Mouse (Mus musculus): ENCODE measurements around the gene Ms4a6c. TPM values are rescaled to one million over a fixed set of nuclear protein-coding genes. Genes with fewer than 3 reads are reported as not detected.
"Not testable (repeated sequence)": the region's sequence is repeated elsewhere in the genome, so short reads cannot be mapped to it uniquely, and the experiment has no call there.

The Ms4a6c gene
- polyA plus RNA-seq, 1 experiment from 2014 or later, result 1.6 TPM

- ATAC-seq (ENCODE audit: low FRiP score, low read depth), result no peak
- Histone ChIP-seq H3K4me3 (no peak overlapping the region), H3K27me3 (no peaks in the 10 kb centered on the region), H3K27ac (replicated peaks) (no peak overlapping the region), H3K4me1 (replicated peaks) (no peaks in the 10 kb centered on the region), H3K36me3 (no peaks in the 10 kb centered on the region), H3K9ac (no peak overlapping the region), H3K4me2 (no peak overlapping the region), H3K9me3 (no peaks in the 10 kb centered on the region)
- 89% methylated on average over 3 of the region's 3 CpGs for WGBS
These were observed 15.2 kb downstream of the Ms4a6c start for GRCm38 (mm10) chr19:11484388-11484787.

- Histone ChIP-seq H3K27ac (replicated peaks) (no peak overlapping the region), H3K9me3 (no peaks in the 10 kb centered on the region), H3K36me3 (no peaks in the 10 kb centered on the region), H3K27me3 (no peaks in the 10 kb centered on the region), H3K4me1 (replicated peaks) (no peaks in the 10 kb centered on the region), H3K4me2 (no peak overlapping the region), H3K4me3 (no peak overlapping the region), H3K9ac (no peak overlapping the region)
- 95% methylated on average over 3 of the region's 3 CpGs for WGBS
- ATAC-seq (ENCODE audit: low FRiP score, low read depth), result no peak
These were observed 16.1 kb downstream of the Ms4a6c start for GRCm38 (mm10) chr19:11485266-11485665.

- H3K4me3 ChIP-seq, result no peak within 1 kb of the TSS
These were observed 16.6 kb downstream of the Ms4a6c start, which contains the start of gene Gm8369 for GRCm38 (mm10) chr19:11485746-11486145. Gene Gm8369, plus strand, starts transcription at chr19:11485938.

DNA sequence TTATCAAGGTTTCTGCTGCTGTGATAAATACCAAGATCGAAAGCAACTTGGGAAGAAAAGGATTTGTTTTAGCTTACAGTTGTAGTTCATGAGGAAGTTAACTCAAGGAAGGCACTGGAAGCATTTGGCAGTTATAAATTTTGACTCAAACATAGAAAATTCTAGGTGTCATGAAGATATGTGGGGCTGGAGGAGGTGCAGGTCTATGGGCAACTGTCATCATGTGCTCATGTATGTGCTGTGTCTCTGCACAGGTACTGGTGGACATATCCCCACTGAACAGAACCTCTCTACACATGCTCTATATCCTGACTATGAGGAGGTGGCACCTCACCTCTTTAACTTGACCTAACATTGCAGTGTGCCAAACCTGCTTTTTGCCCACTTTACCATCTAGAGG is 17.4 kb downstream of the Ms4a6c start:
- H3K4me1 ChIP-seq (replicated peaks), result no peaks in the 10 kb centered on the region
- 91% methylated on average over 1 of the region's 1 CpGs for WGBS
- no peak overlapping the region for H3K9ac ChIP-seq
- no peak for ATAC-seq (ENCODE audit: low FRiP score, low read depth)
- no peak overlapping the region for H3K4me2 ChIP-seq
- no peaks in the 10 kb centered on the region for H3K9me3 ChIP-seq
- H3K4me3 ChIP-seq, result no peak overlapping the region
- H3K27me3 ChIP-seq, result no peaks in the 10 kb centered on the region
- no peaks in the 10 kb centered on the region for H3K36me3 ChIP-seq
- H3K27ac ChIP-seq (replicated peaks), result no peak overlapping the region

More at GRCm38 (mm10) chr19:11485746-11486145, 16.6 kb downstream of the Ms4a6c start, which contains the start of gene Gm8369:
- no peak within 1 kb of the TSS for H3K9ac ChIP-seq
- H3K4me1 ChIP-seq (replicated peaks), result no peaks in the 10 kb centered on the region
- no peak within 1 kb of the TSS for H3K4me2 ChIP-seq
- ATAC-seq (ENCODE audit: low FRiP score, low read depth), result no peak
- H3K36me3 ChIP-seq, result no peaks in the 10 kb centered on the region
- no peaks in the 10 kb centered on the region for H3K9me3 ChIP-seq
- WGBS, result 82% methylated on average over 2 of the region's 2 CpGs
- H3K27ac ChIP-seq (replicated peaks), result no peak within 1 kb of the TSS
- H3K27me3 ChIP-seq, result no peaks in the 10 kb centered on the region

GRCm38 (mm10) chr19:11491406-11492189 is 22.4 kb downstream of the Ms4a6c start:
- 68% methylated on average over 4 of the region's 4 CpGs for WGBS
- Histone ChIP-seq H3K4me2 (no peak overlapping the region), H3K9me3 (no peaks in the 10 kb centered on the region), H3K27me3 (no peaks in the 10 kb centered on the region), H3K36me3 (no peaks in the 10 kb centered on the region), H3K4me3 (no peak overlapping the region), H3K9ac (no peak overlapping the region), H3K4me1 (replicated peaks) (no peaks in the 10 kb centered on the region), H3K27ac (replicated peaks) (no peak overlapping the region)
- no peak for ATAC-seq (ENCODE audit: low FRiP score, low read depth)

DNA sequence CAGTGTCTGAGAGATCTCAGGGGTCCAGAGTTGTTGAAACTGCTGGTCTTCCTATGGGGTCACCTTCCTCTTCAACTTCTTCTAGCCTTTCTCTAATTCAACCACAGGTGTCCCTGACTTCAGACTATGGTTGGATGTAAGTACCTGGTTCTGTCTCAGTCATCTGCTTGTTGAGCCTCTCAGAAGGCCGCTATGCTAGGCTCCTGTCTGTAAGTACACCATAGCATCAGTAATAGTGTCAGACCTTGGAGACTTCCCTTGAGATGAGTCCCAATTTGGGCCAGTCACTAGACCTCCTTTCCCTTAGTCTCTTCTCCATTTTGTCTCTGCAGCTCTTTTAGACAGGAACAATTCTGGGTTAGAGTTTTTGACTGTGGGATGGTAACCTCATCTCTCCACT is 23.5 kb downstream of the Ms4a6c start:
- no peaks in the 10 kb centered on the region for H3K36me3 ChIP-seq

DNA sequence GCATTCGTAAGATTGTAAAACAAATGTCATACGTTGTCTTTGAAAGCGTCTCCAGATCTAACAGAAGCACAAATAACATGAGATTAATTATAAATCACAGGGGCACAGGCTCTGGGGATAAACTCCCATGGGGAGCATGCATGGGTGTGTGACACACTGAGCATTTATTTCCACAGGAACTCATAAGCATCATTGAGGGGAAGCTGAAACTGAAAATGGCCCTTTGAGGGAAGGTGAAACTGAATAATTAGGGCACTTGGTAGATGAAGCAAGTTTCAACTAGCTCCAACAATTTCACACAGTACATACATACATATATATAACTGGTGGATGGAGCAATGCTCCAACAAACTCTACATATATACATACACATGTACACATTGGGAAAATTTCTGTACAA is 25.4 kb downstream of the Ms4a6c start:
- 90% methylated on average over 3 of the region's 3 CpGs for WGBS
- no peak for ATAC-seq (ENCODE audit: low FRiP score, low read depth)

More for the DNA sequence above, 23.5 kb downstream of the Ms4a6c start:
- H3K4me1 ChIP-seq (replicated peaks), result no peaks in the 10 kb centered on the region
- H3K9ac ChIP-seq, result no peak overlapping the region
- WGBS, result 88% methylated on average over 1 of the region's 1 CpGs
- no peaks in the 10 kb centered on the region for H3K27me3 ChIP-seq
- H3K4me2 ChIP-seq, result no peak overlapping the region
- no peak overlapping the region for H3K4me3 ChIP-seq
- H3K9me3 ChIP-seq, result no peaks in the 10 kb centered on the region
- no peak overlapping the region for H3K27ac ChIP-seq (replicated peaks)
- no peak for ATAC-seq (ENCODE audit: low FRiP score, low read depth)

GRCm38 (mm10) chr19:11496361-11496760 is 27.2 kb downstream of the Ms4a6c start:
- Histone ChIP-seq H3K4me2 (no peak overlapping the region), H3K4me3 (no peak overlapping the region), H3K9me3 (no peaks in the 10 kb centered on the region), H3K27ac (replicated peaks) (no peak overlapping the region), H3K9ac (no peak overlapping the region), H3K4me1 (replicated peaks) (no peaks in the 10 kb centered on the region), H3K36me3 (no peaks in the 10 kb centered on the region), H3K27me3 (no peaks in the 10 kb centered on the region)
- 91% methylated on average over 6 of the region's 6 CpGs for WGBS
- ATAC-seq (ENCODE audit: low FRiP score, low read depth), result no peak

More for the DNA sequence above, 25.4 kb downstream of the Ms4a6c start:
- no peak overlapping the region for H3K4me2 ChIP-seq
- no peaks in the 10 kb centered on the region for H3K4me1 ChIP-seq (replicated peaks)
- no peaks in the 10 kb centered on the region for H3K9me3 ChIP-seq
- no peak overlapping the region for H3K27ac ChIP-seq (replicated peaks)
- no peak overlapping the region for H3K4me3 ChIP-seq
- H3K9ac ChIP-seq, result no peak overlapping the region
- no peaks in the 10 kb centered on the region for H3K27me3 ChIP-seq
- no peaks in the 10 kb centered on the region for H3K36me3 ChIP-seq

DNA sequence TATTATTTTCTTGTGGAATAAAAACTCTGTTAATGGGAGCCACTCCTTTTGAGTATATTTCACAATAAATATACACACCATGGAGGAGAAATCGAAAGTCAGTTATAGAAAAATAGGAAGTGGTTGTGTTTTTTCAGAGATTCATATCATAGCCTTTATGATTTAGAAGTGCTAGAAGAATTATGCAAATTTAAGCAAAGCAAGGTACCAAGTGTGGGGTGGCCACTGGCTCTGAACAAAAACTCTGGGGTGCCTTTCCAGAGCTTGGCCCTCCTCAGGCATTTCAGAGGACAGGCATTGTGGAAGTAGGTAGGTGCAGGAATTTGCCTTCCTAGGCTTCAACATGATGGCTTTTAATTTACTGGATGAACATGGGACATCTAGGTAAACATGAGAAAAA is 28.1 kb downstream of the Ms4a6c start:
- H3K4me1 ChIP-seq (replicated peaks); H3K9me3 ChIP-seq; H3K4me3 ChIP-seq; H3K4me2 ChIP-seq; H3K9ac ChIP-seq; H3K27me3 ChIP-seq; H3K27ac ChIP-seq (replicated peaks); ATAC-seq (ENCODE audit: low FRiP score, low read depth); H3K36me3 ChIP-seq: not testable (repeated sequence)
- WGBS, result 90% methylated on average over 1 of the region's 1 CpGs

DNA sequence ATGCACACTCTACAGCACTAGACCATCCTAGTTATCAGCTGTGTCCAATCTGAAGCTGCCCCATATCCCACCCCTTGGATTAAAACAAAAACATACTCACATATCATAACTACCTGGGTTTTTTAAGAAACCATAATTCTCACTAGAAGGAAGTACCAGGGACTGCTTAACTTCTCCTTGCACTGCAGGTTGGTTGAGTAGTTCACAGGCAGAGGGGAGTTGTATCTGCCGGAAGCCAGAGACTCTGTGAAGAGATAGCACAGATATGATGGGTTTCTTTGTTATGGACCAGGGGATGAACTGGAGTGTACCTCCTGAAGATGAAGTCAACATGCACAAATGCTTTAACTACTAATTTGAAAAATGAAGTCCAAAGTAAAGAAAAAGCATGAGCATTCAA is 31.6 kb downstream of the Ms4a6c start:
- H3K9me3 ChIP-seq, result no peaks in the 10 kb centered on the region
- no peak for ATAC-seq (ENCODE audit: low FRiP score, low read depth)
- no peak overlapping the region for H3K4me3 ChIP-seq
- no peaks in the 10 kb centered on the region for H3K4me1 ChIP-seq (replicated peaks)
- H3K36me3 ChIP-seq, result no peaks in the 10 kb centered on the region
- WGBS, result 92% methylated on average over 1 of the region's 1 CpGs
- no peak overlapping the region for H3K4me2 ChIP-seq
- H3K9ac ChIP-seq, result no peak overlapping the region
- H3K27me3 ChIP-seq, result no peaks in the 10 kb centered on the region
- H3K27ac ChIP-seq (replicated peaks), result no peak overlapping the region

DNA sequence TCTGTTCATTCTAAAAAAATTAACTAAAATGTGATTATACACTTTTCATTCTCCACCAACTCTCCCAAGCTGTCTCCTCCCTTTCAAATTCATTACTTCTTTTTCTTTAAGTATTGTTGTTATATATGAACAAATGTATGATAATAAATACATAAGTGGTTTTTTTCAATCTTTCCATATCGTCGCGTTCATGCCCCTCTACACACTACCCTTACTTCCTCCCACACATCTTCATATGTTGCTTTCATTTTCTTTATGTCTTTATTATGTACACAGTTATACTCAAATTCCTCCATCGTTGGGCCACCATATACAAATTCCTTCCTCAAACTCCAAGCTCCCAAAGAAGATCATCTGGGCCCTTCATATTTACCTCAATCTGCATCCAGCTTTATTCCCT is 32.2 kb downstream of the Ms4a6c start:
- Histone ChIP-seq H3K4me2 (no peak overlapping the region), H3K9ac (no peak overlapping the region), H3K27ac (replicated peaks) (no peak overlapping the region), H3K36me3 (no peaks in the 10 kb centered on the region), H3K9me3 (no peaks in the 10 kb centered on the region), H3K4me3 (no peak overlapping the region), H3K4me1 (replicated peaks) (no peaks in the 10 kb centered on the region), H3K27me3 (no peaks in the 10 kb centered on the region)
- WGBS, result 89% methylated on average over 4 of the region's 4 CpGs
- ATAC-seq (ENCODE audit: low FRiP score, low read depth), result no peak

- no peaks in the 10 kb centered on the region for H3K9me3 ChIP-seq
- no peaks in the 10 kb centered on the region for H3K4me1 ChIP-seq (replicated peaks)
- ATAC-seq (ENCODE audit: low FRiP score, low read depth), result no peak
- H3K9ac ChIP-seq, result no peak overlapping the region
- no peaks in the 10 kb centered on the region for H3K36me3 ChIP-seq
- no peak overlapping the region for H3K4me3 ChIP-seq
- H3K27me3 ChIP-seq, result no peaks in the 10 kb centered on the region
- H3K4me2 ChIP-seq, result no peak overlapping the region
- no peak overlapping the region for H3K27ac ChIP-seq (replicated peaks)
- 88% methylated on average over 1 of the region's 1 CpGs for WGBS
These were observed 35.7 kb downstream of the Ms4a6c start for GRCm38 (mm10) chr19:11504857-11505256.

- H3K9ac ChIP-seq, result no peak overlapping the region
- no peaks in the 10 kb centered on the region for H3K4me1 ChIP-seq (replicated peaks)
- no peak for ATAC-seq (ENCODE audit: low FRiP score, low read depth)
- no peaks in the 10 kb centered on the region for H3K9me3 ChIP-seq
- H3K4me2 ChIP-seq, result no peak overlapping the region
- WGBS, result 56% methylated on average over 1 of the region's 1 CpGs
- no peaks in the 10 kb centered on the region for H3K27me3 ChIP-seq
- H3K4me3 ChIP-seq, result no peak overlapping the region
- no peak overlapping the region for H3K27ac ChIP-seq (replicated peaks)
- no peaks in the 10 kb centered on the region for H3K36me3 ChIP-seq
These were observed 44.3 kb downstream of the Ms4a6c start for GRCm38 (mm10) chr19:11513458-11513857.

All from hindbrain, embryonic 15.5 days (tissue).